Mouse (Mus musculus) G1E (cell line): ENCODE results near the gene 4930432K21Rik. TPM values are rescaled to one million over a fixed set of nuclear protein-coding genes. Genes with fewer than 3 reads are reported as not detected.

Experiments
- ATAC-seq: 2 replicates; pipeline ENCODE4 v1.8.0; 2016; ENCODE audit warnings: mild to moderate bottlenecking; ENCODE audit not compliant: insufficient number of reproducible peaks, poor library complexity, low FRiP score, severe bottlenecking; ENCODE audit errors: extremely low read depth
- DNase-seq: peaks from one replicate; pipeline ENCODE4 v3.0.0; 2012; ENCODE audit warnings: low spot score
- H3K27me3 ChIP-seq: 2 replicates; pipeline ENCODE4 v1.6.1; 2012; ENCODE audit warnings: mild to moderate bottlenecking, low read length, inconsistent platforms; ENCODE audit not compliant: insufficient read depth
- H3K36me3 ChIP-seq: replicated peaks from 2 replicates; pipeline ENCODE3; 2012; ENCODE audit warnings: mild to moderate bottlenecking, inconsistent platforms
- H3K4me1 ChIP-seq: 2 replicates; pipeline ENCODE4 v1.6.1; 2012; ENCODE audit warnings: low read depth, low read length, inconsistent platforms, mixed read lengths; ENCODE audit not compliant: insufficient read depth
- H3K4me3 ChIP-seq: 2 replicates; pipeline ENCODE4 v1.5.1; 2012; ENCODE audit warnings: low read depth, mild to moderate bottlenecking, inconsistent platforms, low read length, moderate library complexity, mixed read lengths
- H3K9me3 ChIP-seq: replicated peaks from 2 replicates; pipeline ENCODE4 v1.6.1; 2012; ENCODE audit warnings: inconsistent platforms
- CTCF ChIP-seq: IDR thresholded peaks from 2 replicates; pipeline ENCODE4 v1.5.1; 2012; ENCODE audit warnings: low read depth, low read length, inconsistent platforms, mixed read lengths
- GATA1 ChIP-seq: IDR thresholded peaks from 2 replicates; pipeline ENCODE4 v1.6.1; 2012; ENCODE audit warnings: borderline replicate concordance, low read length, inconsistent platforms, mixed read lengths
- GATA2 ChIP-seq: IDR thresholded peaks from 2 replicates; pipeline ENCODE4 v1.6.1; 2012; ENCODE audit warnings: low read depth, low read length, inconsistent platforms, borderline replicate concordance
- POLR2AphosphoS5 ChIP-seq: IDR thresholded peaks from 2 replicates; pipeline ENCODE4 v1.6.1; 2012; ENCODE audit warnings: low read depth, low read length, inconsistent platforms; ENCODE audit not compliant: insufficient replicate concordance
- TAL1 ChIP-seq: conservative IDR thresholded peaks from 2 replicates; pipeline ENCODE4 v1.6.1; 2012; ENCODE audit warnings: low read depth, low read length, inconsistent platforms, mixed read lengths
- polyA plus RNA-seq: library from polyadenylated mRNA; stranded (reverse); fragments of >175 nt; gene quantifications from 2 replicates; pipeline ENCODE4 v1.2.3, GENCODE M21; 2012
- total RNA-seq, 2 experiments: library from RNA; stranded (forward) in 1 of 2; stranded (reverse) in 1 of 2; fragments of 200-1000 nt in 1 of 2; fragments of >200 nt in 1 of 2; fragmentation: Nextera tagmentation in 1 of 2; gene quantifications; 2 replicates each; pipeline ENCODE4 v1.2.3; 2014 to 2017

Gene 4930432K21Rik
- total and polyA plus RNA-seq, 3 experiments = 0.08 to 0.55 TPM; not detected in 1

GRCm38 (mm10) chr8:84218143-84218542, 70.3 kb downstream of the 4930432K21Rik start:
- H3K4me3 ChIP-seq = no peak overlapping the region
- DNase-seq (no peak), ATAC-seq (no peak)
- no peaks in the 10 kb centered on the region for H3K27me3 ChIP-seq
- TF ChIP-seq POLR2AphosphoS5 (no peak), GATA2 (no peak), CTCF (no peak), GATA1 (no peak), TAL1 (no peak)
- H3K9me3 ChIP-seq = no peaks in the 10 kb centered on the region
- peaks cover 90% of the 10 kb centered on the region for H3K36me3 ChIP-seq
- peaks cover 27% of the 10 kb centered on the region for H3K4me1 ChIP-seq

- Histone ChIP-seq H3K27me3 (no peaks in the 10 kb centered on the region), H3K9me3 (no peaks in the 10 kb centered on the region), H3K36me3 (peaks cover 91% of the 10 kb centered on the region), H3K4me3 (no peak overlapping the region), H3K4me1 (peaks cover 33% of the 10 kb centered on the region)
- DNase-seq (no peak), ATAC-seq (no peak)
- TF ChIP-seq CTCF (no peak), GATA2 (no peak), GATA1 (no peak), POLR2AphosphoS5 (no peak), TAL1 (no peak)
These were observed 72.3 kb downstream of the 4930432K21Rik start for GRCm38 (mm10) chr8:84220105-84220504.

Other genes starting within 250 kb of the 4930432K21Rik start
Only the 20 nearest of the 21 such genes appear.
- 0.83 and 1.7 TPM in 2 replicates for gene Gm10644, start 192.8 kb upstream of the 4930432K21Rik start, total RNA-seq (2014; fragmentation: Nextera tagmentation)
- gene Gm10644, start 192.8 kb upstream of the 4930432K21Rik start, total RNA-seq (2017) = 0.81 and 0.82 TPM in 2 replicates
- gene Gm10644, start 192.8 kb upstream of the 4930432K21Rik start, polyA plus RNA-seq = 0.10 and 0.16 TPM in 2 replicates
- gene Asf1b, start 192.5 kb upstream of the 4930432K21Rik start, total RNA-seq (2014; fragmentation: Nextera tagmentation) = 87.4 and 120 TPM in 2 replicates
- gene Asf1b, start 192.5 kb upstream of the 4930432K21Rik start, total RNA-seq (2017) = 88.6 and 104 TPM in 2 replicates
- gene Asf1b, start 192.5 kb upstream of the 4930432K21Rik start, polyA plus RNA-seq = 288 and 383 TPM in 2 replicates
- gene Prkaca, start 175.0 kb upstream of the 4930432K21Rik start, total RNA-seq (2014; fragmentation: Nextera tagmentation) = 88.6 and 99.3 TPM in 2 replicates
- 32.2 and 34.4 TPM in 2 replicates for gene Prkaca, start 175.0 kb upstream of the 4930432K21Rik start, total RNA-seq (2017)
- 46.6 and 46.9 TPM in 2 replicates for gene Prkaca, start 175.0 kb upstream of the 4930432K21Rik start, polyA plus RNA-seq
- gene Samd1, start 150.4 kb upstream of the 4930432K21Rik start, total RNA-seq (2014; fragmentation: Nextera tagmentation) = 88.0 and 93.8 TPM in 2 replicates
- gene Samd1, start 150.4 kb upstream of the 4930432K21Rik start, total RNA-seq (2017) = 64.1 and 80.8 TPM in 2 replicates
- 246 and 262 TPM in 2 replicates for gene Samd1, start 150.4 kb upstream of the 4930432K21Rik start, polyA plus RNA-seq
- gene 1700067K01Rik, start 146.5 kb upstream of the 4930432K21Rik start, total RNA-seq (2014; fragmentation: Nextera tagmentation) = 0.78 TPM in 1 of 2 replicates, not detected in the other
- gene 1700067K01Rik, start 146.5 kb upstream of the 4930432K21Rik start, total RNA-seq (2017) = 0.35 and 0.82 TPM in 2 replicates
- gene 1700067K01Rik, start 146.5 kb upstream of the 4930432K21Rik start, polyA plus RNA-seq = 0.92 and 1.2 TPM in 2 replicates
- gene 2210011C24Rik, start 135.9 kb upstream of the 4930432K21Rik start, total RNA-seq (2014; fragmentation: Nextera tagmentation) = not detected in 2 replicates
- not detected in 2 replicates for gene 2210011C24Rik, start 135.9 kb upstream of the 4930432K21Rik start, total RNA-seq (2017)
- not detected in 2 replicates for gene 2210011C24Rik, start 135.9 kb upstream of the 4930432K21Rik start, polyA plus RNA-seq
- gene Palm3, start 126.6 kb upstream of the 4930432K21Rik start, total RNA-seq (2014; fragmentation: Nextera tagmentation) = not detected in 2 replicates
- 0.06 TPM in 1 of 2 replicates, not detected in the other for gene Palm3, start 126.6 kb upstream of the 4930432K21Rik start, total RNA-seq (2017)
- gene Palm3, start 126.6 kb upstream of the 4930432K21Rik start, polyA plus RNA-seq = 0.12 and 0.15 TPM in 2 replicates
- gene Il27ra, start 105.4 kb upstream of the 4930432K21Rik start, total RNA-seq (2014; fragmentation: Nextera tagmentation) = not detected in 2 replicates
- gene Il27ra, start 105.4 kb upstream of the 4930432K21Rik start, total RNA-seq (2017) = not detected in 2 replicates
- not detected in 2 replicates for gene Il27ra, start 105.4 kb upstream of the 4930432K21Rik start, polyA plus RNA-seq
- not detected in 2 replicates for gene Rln3, start 103.0 kb upstream of the 4930432K21Rik start, total RNA-seq (2014; fragmentation: Nextera tagmentation)
- not detected in 2 replicates for gene Rln3, start 103.0 kb upstream of the 4930432K21Rik start, total RNA-seq (2017)
- gene Rln3, start 103.0 kb upstream of the 4930432K21Rik start, polyA plus RNA-seq = not detected in 2 replicates
- 1.1 and 2.0 TPM in 2 replicates for gene Gm10643, start 82.9 kb upstream of the 4930432K21Rik start, total RNA-seq (2014; fragmentation: Nextera tagmentation)
- 1.3 and 1.6 TPM in 2 replicates for gene Gm10643, start 82.9 kb upstream of the 4930432K21Rik start, total RNA-seq (2017)
- gene Gm10643, start 82.9 kb upstream of the 4930432K21Rik start, polyA plus RNA-seq = 0.05 and 0.09 TPM in 2 replicates
- 12.0 and 14.3 TPM in 2 replicates for gene Rfx1, start 81.2 kb upstream of the 4930432K21Rik start, total RNA-seq (2014; fragmentation: Nextera tagmentation)
- gene Rfx1, start 81.2 kb upstream of the 4930432K21Rik start, total RNA-seq (2017) = 2.4 and 2.9 TPM in 2 replicates
- gene Rfx1, start 81.2 kb upstream of the 4930432K21Rik start, polyA plus RNA-seq = 41.4 and 44.5 TPM in 2 replicates
- gene Dcaf15, start 43.3 kb upstream of the 4930432K21Rik start, total RNA-seq (2014; fragmentation: Nextera tagmentation) = 15.7 and 16.3 TPM in 2 replicates
- 16.4 and 20.2 TPM in 2 replicates for gene Dcaf15, start 43.3 kb upstream of the 4930432K21Rik start, total RNA-seq (2017)
- 51.8 and 68.1 TPM in 2 replicates for gene Dcaf15, start 43.3 kb upstream of the 4930432K21Rik start, polyA plus RNA-seq
- gene Podnl1, start 22.0 kb upstream of the 4930432K21Rik start, total RNA-seq (2014; fragmentation: Nextera tagmentation) = not detected in 2 replicates
- gene Podnl1, start 22.0 kb upstream of the 4930432K21Rik start, total RNA-seq (2017) = 0.06 TPM in 1 of 2 replicates, not detected in the other
- 0.05 and 0.06 TPM in 2 replicates for gene Podnl1, start 22.0 kb upstream of the 4930432K21Rik start, polyA plus RNA-seq
- 7.9 and 9.6 TPM in 2 replicates for gene Cc2d1a, start 89 bp upstream of the 4930432K21Rik start, total RNA-seq (2014; fragmentation: Nextera tagmentation)
- 4.8 and 5.1 TPM in 2 replicates for gene Cc2d1a, start 89 bp upstream of the 4930432K21Rik start, total RNA-seq (2017)
- 21.3 and 25.5 TPM in 2 replicates for gene Cc2d1a, start 89 bp upstream of the 4930432K21Rik start, polyA plus RNA-seq
- not detected in 2 replicates for gene Nanos3, start 37.2 kb downstream of the 4930432K21Rik start, total RNA-seq (2014; fragmentation: Nextera tagmentation)
- gene Nanos3, start 37.2 kb downstream of the 4930432K21Rik start, total RNA-seq (2017) = not detected in 2 replicates
- gene Nanos3, start 37.2 kb downstream of the 4930432K21Rik start, polyA plus RNA-seq = 0.19 TPM in 1 of 2 replicates, not detected in the other
- 8.5 and 9.7 TPM in 2 replicates for gene Zswim4, start 89.0 kb downstream of the 4930432K21Rik start, total RNA-seq (2014; fragmentation: Nextera tagmentation)
- gene Zswim4, start 89.0 kb downstream of the 4930432K21Rik start, total RNA-seq (2017) = 5.7 and 7.3 TPM in 2 replicates
- gene Zswim4, start 89.0 kb downstream of the 4930432K21Rik start, polyA plus RNA-seq = 14.6 and 19.0 TPM in 2 replicates
- 106 and 132 TPM in 2 replicates for gene D8Ertd738e, start 101.7 kb downstream of the 4930432K21Rik start, total RNA-seq (2014; fragmentation: Nextera tagmentation)
- gene D8Ertd738e, start 101.7 kb downstream of the 4930432K21Rik start, total RNA-seq (2017) = 197 and 232 TPM in 2 replicates
- gene D8Ertd738e, start 101.7 kb downstream of the 4930432K21Rik start, polyA plus RNA-seq = 257 and 291 TPM in 2 replicates
- gene Mri1, start 109.3 kb downstream of the 4930432K21Rik start, total RNA-seq (2014; fragmentation: Nextera tagmentation) = 14.1 and 20.1 TPM in 2 replicates
- 7.0 and 13.2 TPM in 2 replicates for gene Mri1, start 109.3 kb downstream of the 4930432K21Rik start, total RNA-seq (2017)
- gene Mri1, start 109.3 kb downstream of the 4930432K21Rik start, polyA plus RNA-seq = 58.7 and 87.4 TPM in 2 replicates
- 71.8 and 73.7 TPM in 2 replicates for gene Ccdc130, start 122.4 kb downstream of the 4930432K21Rik start, total RNA-seq (2014; fragmentation: Nextera tagmentation)
- 11.3 and 12.9 TPM in 2 replicates for gene Ccdc130, start 122.4 kb downstream of the 4930432K21Rik start, total RNA-seq (2017)
- 11.1 and 17.1 TPM in 2 replicates for gene Ccdc130, start 122.4 kb downstream of the 4930432K21Rik start, polyA plus RNA-seq
- gene Cacna1a, start 240.4 kb downstream of the 4930432K21Rik start, total RNA-seq (2014; fragmentation: Nextera tagmentation) = 0.23 TPM in 1 of 2 replicates, not detected in the other
- gene Cacna1a, start 240.4 kb downstream of the 4930432K21Rik start, total RNA-seq (2017) = 1.0 TPM in 2 replicates
- gene Cacna1a, start 240.4 kb downstream of the 4930432K21Rik start, polyA plus RNA-seq = 31.7 and 35.0 TPM in 2 replicates